Mouse (Mus musculus) splenic B cell, adult 2 months (primary cell): Measurements from ENCODE around the gene Nfe2l2.
"Not testable (repeated sequence)": the region's sequence is repeated elsewhere in the genome, so short reads cannot be mapped to it uniquely, and the experiment has no call there.

Source experiments
- DNase-seq: peaks from one replicate; pipeline ENCODE4 v3.0.0-alpha.2; 2011; ENCODE audit warnings: low read depth, low spot score
- H3K27me3 ChIP-seq: 2 replicates; pipeline ENCODE4 v1.6.1; 2012; ENCODE audit warnings: mild to moderate bottlenecking, low read length, moderate library complexity, mixed read lengths; ENCODE audit not compliant: control insufficient read depth, poor library complexity, insufficient read depth, severe bottlenecking
- H3K36me3 ChIP-seq: 2 replicates; pipeline ENCODE4 v1.6.1; 2012; ENCODE audit warnings: mild to moderate bottlenecking, low read length, moderate library complexity, mixed read lengths; ENCODE audit not compliant: control insufficient read depth, poor library complexity, insufficient read depth, severe bottlenecking

Nfe2l2 gene

GRCm38 (mm10) chr2:75657907-75658691, 46.3 kb downstream of the Nfe2l2 start:
- Histone ChIP-seq H3K27me3 (no peaks in the 10 kb centered on the region), H3K36me3 (peaks cover 9% of the 10 kb centered on the region; the same call in 1 of the 2 replicates)
- DNase-seq, result peak; percentile 20

GRCm38 (mm10) chr2:75656924-75657323, 47.5 kb downstream of the Nfe2l2 start:
- Histone ChIP-seq H3K36me3 (0 out of 2 replicates have a peak, but pooled peaks cover under 1% of the 10 kb centered on the region), H3K27me3 (no peaks in the 10 kb centered on the region)
- no peak for DNase-seq

- no peaks in the 10 kb centered on the region for H3K27me3 ChIP-seq
- no peak for DNase-seq
- H3K36me3 ChIP-seq, result no peaks in the 10 kb centered on the region
These were observed 49.8 kb downstream of the Nfe2l2 start for GRCm38 (mm10) chr2:75654679-75655078.

GRCm38 (mm10) chr2:75653150-75653549, 51.3 kb downstream of the Nfe2l2 start:
- no peak for DNase-seq
- H3K27me3 ChIP-seq, result no peaks in the 10 kb centered on the region
- no peaks in the 10 kb centered on the region for H3K36me3 ChIP-seq

GRCm38 (mm10) chr2:75650437-75650836, 54.0 kb downstream of the Nfe2l2 start:
- Histone ChIP-seq H3K27me3 (no peaks in the 10 kb centered on the region), H3K36me3 (no peaks in the 10 kb centered on the region)
- no peak for DNase-seq

- no peak for DNase-seq
- H3K27me3 ChIP-seq, result no peaks in the 10 kb centered on the region
- H3K36me3 ChIP-seq, result no peaks in the 10 kb centered on the region
These were observed 59.2 kb downstream of the Nfe2l2 start for GRCm38 (mm10) chr2:75645251-75645650.

- no peaks in the 10 kb centered on the region for H3K27me3 ChIP-seq
- DNase-seq, result no peak
- no peaks in the 10 kb centered on the region for H3K36me3 ChIP-seq
These were observed 60.5 kb downstream of the Nfe2l2 start for GRCm38 (mm10) chr2:75643950-75644349.

- no peaks in the 10 kb centered on the region for H3K27me3 ChIP-seq
- H3K36me3 ChIP-seq, result no peaks in the 10 kb centered on the region
- no peak for DNase-seq
These were observed 61.5 kb downstream of the Nfe2l2 start for GRCm38 (mm10) chr2:75642795-75643550.

- not testable (repeated sequence) for H3K36me3 ChIP-seq, H3K27me3 ChIP-seq, DNase-seq
These were observed 62.1 kb downstream of the Nfe2l2 start for GRCm38 (mm10) chr2:75642312-75642711.

- H3K27me3 ChIP-seq, DNase-seq, H3K36me3 ChIP-seq: not testable (repeated sequence)
These were observed 64.9 kb downstream of the Nfe2l2 start for GRCm38 (mm10) chr2:75639535-75639934.

- not testable (repeated sequence) for H3K27me3 ChIP-seq, H3K36me3 ChIP-seq, DNase-seq
These were observed 66.6 kb downstream of the Nfe2l2 start for GRCm38 (mm10) chr2:75637822-75638221.

- H3K27me3 ChIP-seq, result no peaks in the 10 kb centered on the region
- no peaks in the 10 kb centered on the region for H3K36me3 ChIP-seq
- no peak for DNase-seq
These were observed 67.1 kb downstream of the Nfe2l2 start for GRCm38 (mm10) chr2:75637361-75637760.

- DNase-seq, H3K36me3 ChIP-seq, H3K27me3 ChIP-seq: not testable (repeated sequence)
These were observed 67.5 kb downstream of the Nfe2l2 start for GRCm38 (mm10) chr2:75637055-75637304.

- peak; percentile 73 for DNase-seq
These were observed 68.0 kb downstream of the Nfe2l2 start for GRCm38 (mm10) chr2:75636261-75637054.

GRCm38 (mm10) chr2:75634431-75634830, 70.0 kb downstream of the Nfe2l2 start:
- DNase-seq, H3K36me3 ChIP-seq, H3K27me3 ChIP-seq: not testable (repeated sequence)

More at GRCm38 (mm10) chr2:75636261-75637054, 68.0 kb downstream of the Nfe2l2 start:
- Histone ChIP-seq H3K27me3 (no peaks in the 10 kb centered on the region), H3K36me3 (no peaks in the 10 kb centered on the region)
